Mouse (Mus musculus) neural tube, embryonic 12.5 days (tissue): ENCODE data around the gene Lrig1. TPM values are rescaled to one million over a fixed set of nuclear protein-coding genes. Genes with fewer than 3 reads are reported as not detected.
A peak's percentile ranks its signal among the peaks of the same experiment; 100 is the strongest.
"Not testable (repeated sequence)": the region's sequence is repeated elsewhere in the genome, so short reads cannot be mapped to it uniquely, and the experiment has no call there.

Experiments used
- ATAC-seq: fragments of 200-750 bp; cut with Nextera tagmentation; 2 replicates; pipeline ENCODE4 v1.8.0; 2017; ENCODE audit warnings: low read depth, mild to moderate bottlenecking, moderate TSS enrichment, moderate library complexity; ENCODE audit not compliant: low FRiP score
- H3K27ac ChIP-seq: fragments of 300-500 bp; sonication (generic); 2 replicates; pipeline ENCODE4 v1.5.1; 2016
- H3K27me3 ChIP-seq: fragments of 300-500 bp; sonication (generic); replicated peaks from 2 replicates; pipeline ENCODE4 v1.6.1; 2016; ENCODE audit warnings: mild to moderate bottlenecking
- H3K36me3 ChIP-seq: fragments of 300-500 bp; sonication (generic); 2 replicates; pipeline ENCODE4 v1.6.1; 2016; ENCODE audit warnings: mild to moderate bottlenecking
- H3K4me1 ChIP-seq: fragments of 300-500 bp; sonication (generic); 2 replicates; pipeline ENCODE4 v1.6.1; 2016
- H3K4me2 ChIP-seq: fragments of 300-500 bp; sonication (generic); replicated peaks from 2 replicates; pipeline ENCODE4 v1.6.1; 2016; ENCODE audit warnings: mild to moderate bottlenecking
- H3K4me3 ChIP-seq: fragments of 300-500 bp; sonication (generic); 2 replicates; pipeline ENCODE4 v1.5.1; 2016
- H3K9ac ChIP-seq: fragments of 300-500 bp; sonication (generic); 2 replicates; pipeline ENCODE4 v1.6.1; 2016; ENCODE audit warnings: mild to moderate bottlenecking
- H3K9me3 ChIP-seq: fragments of 300-500 bp; sonication (generic); 2 replicates; pipeline ENCODE4 v1.6.1; 2016; ENCODE audit warnings: mild to moderate bottlenecking
- WGBS: fragments of 180-500 bp; shearing (Covaris S2); methylation state at CpG from one replicate; pipeline ENCODE4 v1.1.7; 2016; 5-methylcytosine and 5-hydroxymethylcytosine counted together
- microRNA-seq: library from miRNA; unstranded; fragments of <30 nt; microRNA quantifications from one replicate; pipeline ENCODE4, GENCODE M21; 2017
- polyA plus RNA-seq: library from polyadenylated mRNA; unstranded; fragments of >200 nt; fragmentation: Nextera tagmentation; extraction: Ambion mirVana; gene quantifications from 2 replicates; pipeline ENCODE4 v1.2.1, GENCODE M21; 2016

Gene Lrig1
- polyA plus RNA-seq, 1 experiment from 2014 or later = 20.4 TPM

DNA sequence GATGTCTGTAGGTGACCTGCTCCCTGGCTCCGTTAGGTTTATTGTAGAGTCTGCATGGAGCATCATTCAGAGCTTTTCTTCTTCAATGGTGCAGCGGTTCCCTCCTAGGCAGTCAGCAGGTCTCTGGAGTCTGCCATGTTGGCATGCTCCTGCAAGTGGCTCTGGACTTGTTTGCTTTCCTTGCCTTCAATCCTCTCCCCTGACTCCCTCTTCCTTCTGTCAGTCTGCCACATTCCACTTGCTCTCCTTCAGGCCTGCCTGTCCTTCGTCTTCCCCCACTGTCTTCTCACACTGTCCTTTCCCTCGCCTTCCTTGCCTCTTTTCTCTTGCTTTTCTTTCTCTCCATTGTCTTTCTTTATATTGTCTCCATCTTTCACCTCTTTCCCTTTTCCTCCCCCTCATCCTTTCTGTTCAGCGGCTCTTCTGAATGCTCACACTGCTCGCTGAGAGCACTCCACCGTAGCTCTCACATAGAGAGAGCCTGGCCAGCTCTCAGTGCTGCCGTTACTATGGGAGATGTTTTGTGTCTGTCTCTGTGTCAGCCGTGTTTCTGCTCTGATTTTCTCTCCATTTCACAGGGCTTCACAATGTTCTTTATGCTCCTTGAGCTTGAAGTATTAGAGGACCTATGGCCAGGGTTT lies 124.3 kb downstream of the Lrig1 start:
- Histone ChIP-seq H3K27ac (no peak overlapping the region), H3K27me3 (no peaks in the 10 kb centered on the region), H3K36me3 (no peaks in the 10 kb centered on the region), H3K4me2 (0 out of 2 replicates have a peak overlapping the region, but pooled peaks have one; percentile 22), H3K4me1 (peaks cover 18% of the 10 kb centered on the region), H3K9ac (no peak overlapping the region), H3K9me3 (no peaks in the 10 kb centered on the region), H3K4me3 (no peak overlapping the region)
- 37% methylated on average over 9 of the region's 9 CpGs for WGBS
- ATAC-seq = no peak

- no peak for ATAC-seq
- WGBS = 95% methylated on average over 2 of the region's 2 CpGs
- Histone ChIP-seq H3K36me3 (no peaks in the 10 kb centered on the region), H3K4me3 (no peak overlapping the region), H3K9ac (no peak overlapping the region), H3K4me2 (no peak overlapping the region), H3K9me3 (no peaks in the 10 kb centered on the region), H3K27ac (no peak overlapping the region), H3K4me1 (no peaks in the 10 kb centered on the region), H3K27me3 (no peaks in the 10 kb centered on the region)
Measured at GRCm38 (mm10) chr6:94568040-94568439, 131.9 kb downstream of the Lrig1 start.

DNA sequence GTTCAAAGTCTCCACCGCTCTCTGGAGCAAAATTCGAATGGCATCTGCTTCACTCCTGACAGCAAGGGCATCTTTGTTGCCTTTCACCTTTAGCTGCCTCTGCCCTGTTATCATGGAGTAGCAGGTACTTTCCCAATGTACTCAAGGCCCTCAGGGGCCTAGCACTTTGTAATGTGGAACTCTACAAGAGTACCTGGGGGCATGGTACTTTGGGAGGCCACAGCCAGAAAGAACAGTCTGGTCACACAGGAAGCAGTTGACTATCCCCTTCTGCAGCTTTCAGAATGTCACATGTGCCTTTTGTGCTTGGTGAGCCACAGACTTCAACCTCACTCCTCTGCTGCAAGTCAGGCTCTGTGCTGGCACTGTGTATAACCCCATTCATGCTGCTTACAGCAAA lies 134.2 kb downstream of the Lrig1 start:
- ATAC-seq = no peak
- H3K27me3 ChIP-seq = no peaks in the 10 kb centered on the region
- H3K9ac ChIP-seq = no peak overlapping the region
- no peaks in the 10 kb centered on the region for H3K36me3 ChIP-seq
- H3K4me3 ChIP-seq = no peak overlapping the region
- WGBS = 93% methylated on average over 2 of the region's 2 CpGs
- no peak overlapping the region for H3K4me2 ChIP-seq
- H3K4me1 ChIP-seq = no peaks in the 10 kb centered on the region
- no peak overlapping the region for H3K27ac ChIP-seq
- no peaks in the 10 kb centered on the region for H3K9me3 ChIP-seq

- Histone ChIP-seq H3K4me2 (no peak overlapping the region), H3K4me3 (no peak overlapping the region), H3K4me1 (no peaks in the 10 kb centered on the region), H3K27ac (no peak overlapping the region), H3K9me3 (no peaks in the 10 kb centered on the region), H3K36me3 (no peaks in the 10 kb centered on the region), H3K9ac (no peak overlapping the region), H3K27me3 (no peaks in the 10 kb centered on the region)
- no peak for ATAC-seq
- 65% methylated on average over 8 of the region's 8 CpGs for WGBS
Measured at GRCm38 (mm10) chr6:94563203-94563940, 136.6 kb downstream of the Lrig1 start.

- Histone ChIP-seq H3K9ac (no peak overlapping the region), H3K4me2 (no peak overlapping the region), H3K27me3 (no peaks in the 10 kb centered on the region), H3K9me3 (no peaks in the 10 kb centered on the region), H3K27ac (no peak overlapping the region), H3K36me3 (no peaks in the 10 kb centered on the region), H3K4me3 (no peak overlapping the region), H3K4me1 (no peaks in the 10 kb centered on the region)
- WGBS = 84% methylated on average over 1 of the region's 1 CpGs
- no peak for ATAC-seq
Measured at GRCm38 (mm10) chr6:94561346-94561745, 138.6 kb downstream of the Lrig1 start.

DNA sequence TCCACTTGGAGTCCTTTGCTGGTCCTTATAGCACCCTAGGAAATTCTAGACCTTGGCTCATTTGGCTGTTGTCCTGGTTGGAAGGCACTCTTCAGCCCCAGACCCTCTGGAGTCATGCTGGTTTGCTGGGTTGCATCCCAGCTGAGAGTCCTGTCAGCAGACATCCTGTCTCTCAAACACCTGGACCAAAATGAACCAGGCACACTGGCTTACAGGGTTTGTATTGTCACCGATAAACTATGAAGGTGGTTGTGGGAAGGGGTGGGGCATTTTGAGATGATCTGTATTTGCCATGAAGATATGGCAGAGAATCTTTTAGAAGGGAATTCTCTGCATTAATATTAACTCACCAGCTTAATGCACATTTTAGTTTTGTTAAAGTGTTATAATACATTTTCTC lies 139.1 kb downstream of the Lrig1 start:
- Histone ChIP-seq H3K4me2 (no peak overlapping the region), H3K9ac (no peak overlapping the region), H3K27ac (no peak overlapping the region), H3K36me3 (no peaks in the 10 kb centered on the region), H3K4me1 (no peaks in the 10 kb centered on the region), H3K27me3 (no peaks in the 10 kb centered on the region), H3K9me3 (no peaks in the 10 kb centered on the region), H3K4me3 (no peak overlapping the region)
- WGBS = 88% methylated on average over 1 of the region's 1 CpGs
- ATAC-seq = no peak

- H3K27me3 ChIP-seq, H3K4me2 ChIP-seq, H3K36me3 ChIP-seq, H3K4me1 ChIP-seq, ATAC-seq, H3K9me3 ChIP-seq, H3K27ac ChIP-seq, H3K9ac ChIP-seq, H3K4me3 ChIP-seq: not testable (repeated sequence)
- 84% methylated on average over 1 of the region's 1 CpGs for WGBS
Measured at GRCm38 (mm10) chr6:94558603-94559002, 141.4 kb downstream of the Lrig1 start.

Small RNA genes within 50 kb of the gene (microRNA-seq; reads per million reads assigned to microRNA genes)
- gene Mir7041 = not detected

Other genes starting within 250 kb of the Lrig1 start
- gene Slc25a26, start 199.8 kb downstream of the Lrig1 start, polyA plus RNA-seq = 8.1 and 8.7 TPM in 2 replicates